20 mouse cellular contexts compared by ENCODE assay signal in genomic region chr13:12146402-12146801, GRCm38 (mm10). TPM values are rescaled to one million over a fixed set of nuclear protein-coding genes. Genes with fewer than 3 reads are reported as not detected.
"Had no signal": no experiment of that assay in that cellular context is flagged by ENCODE, and none has a peak within 500 bp of the region (broad histone marks: within the 10 kb centered on the region; RNA-seq: fewer than 3 reads in every experiment).

No protein-coding gene starts in this region.

- DNase-seq: kidney, adult 11 months; kidney, adult 8-10 months; kidney, postnatal 14 days; layer of hippocampus, adult 9-11 months; lung, postnatal 10 days; lung, postnatal 36 days; thymus, postnatal 25 days had no signal

- H3K4me2 ChIP-seq: kidney, embryonic 15.5 days; limb, embryonic 13.5 days; liver, embryonic 12.5 days; liver, embryonic 15.5 days; lung, embryonic 14.5 days; midbrain, embryonic 13.5 days; neural tube, embryonic 13.5 days had no signal

- H3K36me3 ChIP-seq: kidney, embryonic 15.5 days; limb, embryonic 10.5 days; limb, embryonic 13.5 days; liver, embryonic 12.5 days; liver, embryonic 15.5 days; midbrain, embryonic 10.5 days; midbrain, embryonic 13.5 days; neural tube, embryonic 13.5 days had no signal

- H3K9me3 ChIP-seq: kidney, embryonic 15.5 days; limb, embryonic 10.5 days; limb, embryonic 13.5 days; liver, embryonic 12.5 days; liver, embryonic 15.5 days; megakaryocyte, embryonic 14.5 days; midbrain, embryonic 10.5 days; midbrain, embryonic 13.5 days; neural tube, embryonic 13.5 days had no signal

- H3K4me3 ChIP-seq: kidney, embryonic 15.5 days; layer of hippocampus, adult 2 months; limb, embryonic 10.5 days; limb, embryonic 13.5 days; liver, embryonic 12.5 days; liver, embryonic 15.5 days; megakaryocyte, embryonic 14.5 days; midbrain, embryonic 10.5 days; midbrain, embryonic 13.5 days; myocyte; neural tube, embryonic 13.5 days had no signal

- H3K9ac ChIP-seq: kidney, embryonic 15.5 days; limb, embryonic 13.5 days; liver, embryonic 12.5 days; liver, embryonic 15.5 days; lung, embryonic 14.5 days; midbrain, embryonic 13.5 days; neural tube, embryonic 13.5 days had no signal

- ATAC-seq: liver, embryonic 12.5 days; midbrain, embryonic 13.5 days; midbrain, embryonic 16.5 days had no signal

- H3K4me1 ChIP-seq: kidney, embryonic 15.5 days; limb, embryonic 10.5 days; limb, embryonic 13.5 days; liver, embryonic 12.5 days; liver, embryonic 15.5 days; megakaryocyte, embryonic 14.5 days; midbrain, embryonic 10.5 days; midbrain, embryonic 13.5 days; neural tube, embryonic 13.5 days had no signal

- H3K27me3 ChIP-seq: kidney, embryonic 15.5 days; limb, embryonic 13.5 days; liver, embryonic 12.5 days; liver, embryonic 15.5 days; megakaryocyte, embryonic 14.5 days; midbrain, embryonic 13.5 days; neural tube, embryonic 13.5 days had no signal

- H3K27ac ChIP-seq: kidney, embryonic 15.5 days; layer of hippocampus, adult 2 months; limb, embryonic 10.5 days; limb, embryonic 13.5 days; liver, embryonic 12.5 days; liver, embryonic 15.5 days; midbrain, embryonic 10.5 days; midbrain, embryonic 13.5 days; neural tube, embryonic 13.5 days had no signal

RNA-seq across cellular contexts. Expression of gene Ryr2, which starts 39.7 kb away (rescaled TPM):
- polyA plus RNA-seq: myocyte had no signal
